Mouse (Mus musculus) midbrain, embryonic 12.5 days (tissue): ENCODE measurements around the gene Kdelr1. TPM values are rescaled to one million over a fixed set of nuclear protein-coding genes. Genes with fewer than 3 reads are reported as not detected.

Experiments
- ATAC-seq: fragments of 200-750 bp; cut with Nextera tagmentation; 2 replicates; pipeline ENCODE4 v1.8.0; 2017; ENCODE audit warnings: low read depth, moderate TSS enrichment, moderate library complexity; ENCODE audit not compliant: low FRiP score
- H3K27ac ChIP-seq: fragments of 300-500 bp; sonication (generic); replicated peaks from 2 replicates; pipeline ENCODE4 v1.5.1; 2016; ENCODE audit warnings: mild to moderate bottlenecking
- H3K27me3 ChIP-seq: fragments of 300-500 bp; sonication (generic); 2 replicates; pipeline ENCODE4 v1.6.1; 2016; ENCODE audit warnings: mild to moderate bottlenecking
- H3K36me3 ChIP-seq: fragments of 300-500 bp; sonication (generic); 2 replicates; pipeline ENCODE4 v1.6.1; 2016
- H3K4me1 ChIP-seq: fragments of 300-500 bp; sonication (generic); 2 replicates; pipeline ENCODE4 v1.6.1; 2016
- H3K4me2 ChIP-seq: fragments of 300-500 bp; sonication (generic); replicated peaks from 2 replicates; pipeline ENCODE4 v1.6.1; 2016; ENCODE audit warnings: mild to moderate bottlenecking, moderate library complexity
- H3K4me3 ChIP-seq: fragments of 300-500 bp; sonication (generic); 2 replicates; pipeline ENCODE4 v1.5.1; 2016; ENCODE audit warnings: mild to moderate bottlenecking
- H3K9ac ChIP-seq: fragments of 300-500 bp; sonication (generic); replicated peaks from 2 replicates; pipeline ENCODE4 v1.6.1; 2016; ENCODE audit warnings: mild to moderate bottlenecking, moderate library complexity
- H3K9me3 ChIP-seq: fragments of 300-500 bp; sonication (generic); 2 replicates; pipeline ENCODE4 v1.6.1; 2016; ENCODE audit warnings: mild to moderate bottlenecking
- WGBS: fragments of 180-500 bp; shearing (Covaris S2); methylation state at CpG from one replicate; pipeline ENCODE4 v1.1.7; 2016; 5-methylcytosine and 5-hydroxymethylcytosine counted together
- polyA plus RNA-seq: library from polyadenylated mRNA; unstranded; fragments of >200 nt; fragmentation: Nextera tagmentation; extraction: Ambion mirVana; gene quantifications from 2 replicates; pipeline ENCODE4 v1.2.1, GENCODE M21; 2016

Kdelr1 gene
- polyA plus RNA-seq, 1 experiment from 2014 or later: 54.6 TPM

DNA sequence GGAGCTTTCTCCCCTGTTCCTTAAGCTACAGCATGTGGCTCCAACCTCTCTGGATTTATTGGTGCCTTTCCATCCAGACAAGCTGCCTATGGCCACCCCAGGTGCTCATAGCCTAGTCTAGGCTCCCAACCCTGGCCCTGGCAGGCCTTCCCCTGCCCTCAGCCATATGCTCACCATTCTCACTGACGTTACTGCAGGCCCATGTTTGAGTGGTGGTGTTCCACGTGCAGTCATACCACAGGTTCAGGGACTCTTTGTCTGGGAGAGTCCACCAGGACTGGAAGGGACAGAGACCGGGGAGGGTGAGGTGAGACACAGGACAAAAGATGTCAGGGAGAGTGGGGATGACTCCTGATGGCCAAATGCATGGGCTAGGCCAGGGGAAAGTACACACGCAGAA is 47.2 kb downstream of the Kdelr1 start:
- H3K9ac ChIP-seq: no peak overlapping the region
- no peak for ATAC-seq
- no peak overlapping the region for H3K4me3 ChIP-seq
- peaks cover 13% of the 10 kb centered on the region for H3K27me3 ChIP-seq
- H3K4me2 ChIP-seq: no peak overlapping the region
- peaks cover 31% of the 10 kb centered on the region for H3K4me1 ChIP-seq
- no peaks in the 10 kb centered on the region for H3K36me3 ChIP-seq
- 85% methylated on average over 4 of the region's 4 CpGs for WGBS
- no peaks in the 10 kb centered on the region for H3K9me3 ChIP-seq
- no peak overlapping the region for H3K27ac ChIP-seq

DNA sequence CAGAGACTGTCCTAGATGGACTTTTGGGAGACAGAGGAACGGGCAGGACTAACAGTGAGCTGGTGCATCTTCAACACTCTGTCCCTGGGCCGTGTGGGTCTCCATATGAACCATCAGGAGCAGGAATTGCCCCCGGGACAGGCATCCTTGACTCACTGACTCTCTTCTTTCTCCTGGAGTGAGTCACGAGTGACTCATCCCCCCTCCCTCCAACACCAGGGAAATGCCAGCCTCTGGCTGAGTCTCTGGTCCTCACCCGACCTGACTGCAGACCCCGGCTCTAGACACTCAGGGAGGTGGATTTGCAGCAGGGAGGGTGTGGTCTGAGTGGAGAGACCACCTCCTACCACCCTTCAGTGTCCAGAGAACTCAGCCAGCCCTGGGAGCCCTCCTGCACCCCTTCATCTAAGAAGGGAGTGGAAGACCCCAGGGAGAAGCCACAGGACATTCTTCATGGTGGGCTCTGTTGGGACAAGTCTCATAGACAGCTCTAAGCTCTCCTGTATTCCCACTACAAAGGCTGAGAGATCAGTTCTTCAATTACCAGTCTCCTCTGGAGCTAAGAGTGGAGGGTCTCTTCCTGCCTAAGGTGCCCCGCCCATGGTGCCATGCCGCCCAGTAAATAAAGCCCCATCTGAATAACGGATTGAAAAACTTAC is 48.1 kb downstream of the Kdelr1 start:
- Histone ChIP-seq H3K4me1 (peaks cover 28% of the 10 kb centered on the region), H3K27ac (no peak overlapping the region), H3K9me3 (no peaks in the 10 kb centered on the region), H3K4me3 (0 out of 2 replicates have a peak overlapping the region, but pooled peaks have one; percentile 6), H3K27me3 (peaks cover 13% of the 10 kb centered on the region), H3K36me3 (no peaks in the 10 kb centered on the region), H3K9ac (peak overlapping the region; percentile 32; the same call in 1 of the 2 replicates), H3K4me2 (no peak overlapping the region)
- WGBS: 55% methylated on average over 9 of the region's 9 CpGs
- no peak for ATAC-seq

DNA sequence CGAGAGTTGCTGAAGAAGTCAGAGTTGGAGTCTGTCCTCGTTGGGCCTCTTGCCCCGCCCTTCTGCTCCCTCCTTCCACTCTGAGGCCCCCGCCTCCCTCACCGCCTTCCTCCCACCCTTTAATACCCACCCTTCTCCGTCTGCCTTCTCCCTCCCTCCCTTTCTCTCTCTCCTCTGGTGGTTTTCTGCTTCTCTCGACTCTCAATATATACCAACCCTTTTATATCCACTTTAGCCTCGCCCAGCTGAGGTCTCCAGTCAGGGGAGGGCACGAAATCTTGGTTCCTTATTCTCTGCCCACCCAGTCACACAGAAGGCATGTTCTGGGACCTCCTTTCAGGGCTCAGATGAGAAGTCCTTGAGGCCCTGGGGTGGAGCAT is 48.7 kb downstream of the Kdelr1 start, which contains the start of gene Emp3:
Gene Emp3, minus strand, starts transcription at position 163 of the 380 bp plus-strand sequence.
- H3K4me3 ChIP-seq: 0 out of 2 replicates have a peak within 1 kb of the TSS, but pooled peaks have one; percentile 6

DNA sequence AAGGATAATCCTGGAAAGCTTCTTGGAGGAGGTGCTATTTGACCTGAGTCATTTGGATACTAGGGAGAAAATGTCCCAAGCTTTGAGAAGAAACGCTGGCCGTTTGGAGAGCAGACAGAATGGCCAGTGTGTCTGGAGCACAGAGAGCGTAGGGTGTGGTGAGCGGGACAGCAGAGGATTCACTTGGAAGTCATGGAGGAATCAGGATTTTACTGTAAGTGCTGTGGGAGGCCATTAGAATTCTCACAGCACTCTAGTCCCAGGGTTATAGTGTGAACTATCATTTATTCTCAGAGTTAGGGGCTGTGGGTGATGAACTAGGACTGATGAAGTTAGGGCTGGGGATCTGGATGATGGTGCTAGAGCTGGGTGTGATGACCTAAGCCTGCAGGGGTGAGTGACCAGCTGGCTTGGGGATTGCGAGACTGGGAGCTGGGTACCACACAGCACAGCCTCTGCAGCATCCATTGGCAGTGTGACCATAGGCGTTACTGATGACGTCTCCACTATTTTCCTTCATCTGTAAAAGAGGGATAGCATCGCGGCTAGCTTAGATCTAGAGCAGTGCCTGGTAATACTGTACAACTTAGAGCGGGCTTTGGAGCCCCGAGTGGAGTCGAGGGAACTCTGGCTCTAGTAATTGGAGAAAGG is 49.5 kb downstream of the Kdelr1 start:
- 89% methylated on average over 12 of the region's 12 CpGs for WGBS

More for the DNA sequence above, 48.7 kb downstream of the Kdelr1 start, which contains the start of gene Emp3:
- Histone ChIP-seq H3K36me3 (no peaks in the 10 kb centered on the region), H3K27me3 (peaks cover 13% of the 10 kb centered on the region), H3K4me1 (peaks cover 23% of the 10 kb centered on the region), H3K4me2 (no peak within 1 kb of the TSS), H3K9ac (peak within 1 kb of the TSS; percentile 32; the same call in 1 of the 2 replicates), H3K27ac (no peak within 1 kb of the TSS), H3K9me3 (no peaks in the 10 kb centered on the region)
- WGBS: 69% methylated on average over 9 of the region's 9 CpGs
- ATAC-seq: no peak

DNA sequence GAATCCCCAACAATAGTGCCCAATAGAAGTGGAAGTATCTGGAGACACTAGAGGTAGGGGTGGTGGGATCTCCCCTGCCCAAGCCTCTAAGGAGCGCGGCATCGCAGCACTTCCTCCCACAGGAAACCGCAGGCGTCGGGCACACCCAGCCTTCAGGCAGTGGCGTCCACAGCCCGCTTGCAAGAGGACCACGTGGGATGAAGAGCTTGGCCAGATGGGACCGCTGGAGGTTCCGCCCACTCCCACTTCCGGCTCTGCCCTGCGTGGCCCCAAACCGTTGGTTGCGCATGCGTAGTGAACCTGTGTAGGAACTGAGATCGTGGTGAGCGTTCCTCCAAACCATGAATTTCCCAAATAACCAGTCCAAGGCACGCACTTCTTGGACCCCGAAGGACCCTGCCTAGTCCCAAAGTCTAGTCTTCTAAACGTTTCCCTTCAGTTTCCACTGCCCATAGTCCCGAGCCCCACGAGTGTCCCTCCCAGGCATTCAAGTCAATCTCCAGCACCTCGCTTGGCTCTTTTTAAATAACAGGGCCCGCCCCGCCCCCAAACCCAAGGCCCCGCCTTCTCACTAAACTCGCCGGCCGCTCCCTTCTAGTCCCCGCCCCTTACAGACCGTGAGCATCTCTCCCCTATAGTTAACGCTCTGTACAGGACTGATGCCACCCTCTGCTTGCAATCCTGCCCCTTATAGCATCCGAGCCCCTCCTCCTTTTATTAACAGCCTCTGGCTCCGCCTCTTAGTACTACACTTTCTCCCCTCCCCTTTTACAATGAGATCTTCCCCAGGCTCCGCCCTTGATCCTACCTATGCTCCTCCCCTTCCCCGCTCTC is 50.6 kb downstream of the Kdelr1 start:
- H3K27ac ChIP-seq: peak overlapping the region; percentile 73
- peak overlapping the region; percentile 48 for H3K4me3 ChIP-seq
- H3K9me3 ChIP-seq: no peaks in the 10 kb centered on the region
- ATAC-seq: peak; percentile 89
- H3K36me3 ChIP-seq: no peaks in the 10 kb centered on the region
- peak overlapping the region; percentile 63 for H3K4me2 ChIP-seq
- peaks cover 6% of the 10 kb centered on the region for H3K4me1 ChIP-seq
- peak overlapping the region; percentile 40; the same call in 1 of the 2 replicates for H3K9ac ChIP-seq
- H3K27me3 ChIP-seq: peaks cover 20% of the 10 kb centered on the region
- 2% methylated on average over 37 of the region's 37 CpGs for WGBS

More for the DNA sequence above, 49.5 kb downstream of the Kdelr1 start:
- Histone ChIP-seq H3K4me3 (no peak overlapping the region), H3K27ac (peak overlapping the region; percentile 73; the same call in 1 of the 2 replicates), H3K36me3 (no peaks in the 10 kb centered on the region), H3K4me1 (peaks cover 14% of the 10 kb centered on the region), H3K27me3 (peaks cover 13% of the 10 kb centered on the region), H3K4me2 (peak overlapping the region; percentile 63; the same call in 1 of the 2 replicates), H3K9ac (no peak overlapping the region), H3K9me3 (no peaks in the 10 kb centered on the region)
- no peak for ATAC-seq

DNA sequence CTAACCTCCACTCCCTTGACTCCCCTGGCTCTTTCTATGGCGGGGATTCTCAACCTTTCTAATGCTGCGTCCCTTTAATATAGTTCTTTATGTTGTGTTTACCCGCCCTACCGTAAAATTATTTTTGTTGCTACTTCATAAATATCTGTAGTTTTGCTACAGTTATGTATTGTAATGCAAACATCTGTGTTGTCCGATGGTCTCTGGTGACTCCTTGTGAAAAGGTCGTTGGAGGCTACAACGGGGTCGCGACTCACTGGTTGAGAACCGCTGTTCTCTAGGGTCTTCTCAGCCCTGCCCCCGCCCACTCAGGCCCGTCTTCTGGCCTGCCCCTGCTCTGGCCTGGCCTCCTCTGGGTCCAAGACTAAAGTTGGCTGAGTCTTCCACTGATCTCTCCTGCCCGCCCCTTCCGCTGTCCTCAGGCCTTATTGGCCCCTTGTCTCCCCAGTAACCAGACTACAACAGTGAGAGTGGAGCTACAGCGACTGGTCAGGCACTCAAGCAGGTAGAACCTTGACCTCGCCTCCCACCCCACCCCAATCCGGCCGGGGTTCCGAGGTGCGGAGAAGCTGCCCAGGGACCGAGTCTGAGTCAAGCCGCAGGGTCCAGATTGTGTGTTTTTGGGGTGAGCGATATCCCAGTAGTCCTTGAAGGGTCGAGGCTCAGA is 51.3 kb downstream of the Kdelr1 start, which contains the start of gene Ccdc114:
Gene Ccdc114, plus strand, starts transcription at position 311 of the 667 bp plus-strand sequence.
- ATAC-seq: peak; percentile 28
- H3K9ac ChIP-seq: peak within 1 kb of the TSS; percentile 40; the same call in 1 of the 2 replicates
- WGBS: 4% methylated on average over 24 of the region's 24 CpGs

DNA sequence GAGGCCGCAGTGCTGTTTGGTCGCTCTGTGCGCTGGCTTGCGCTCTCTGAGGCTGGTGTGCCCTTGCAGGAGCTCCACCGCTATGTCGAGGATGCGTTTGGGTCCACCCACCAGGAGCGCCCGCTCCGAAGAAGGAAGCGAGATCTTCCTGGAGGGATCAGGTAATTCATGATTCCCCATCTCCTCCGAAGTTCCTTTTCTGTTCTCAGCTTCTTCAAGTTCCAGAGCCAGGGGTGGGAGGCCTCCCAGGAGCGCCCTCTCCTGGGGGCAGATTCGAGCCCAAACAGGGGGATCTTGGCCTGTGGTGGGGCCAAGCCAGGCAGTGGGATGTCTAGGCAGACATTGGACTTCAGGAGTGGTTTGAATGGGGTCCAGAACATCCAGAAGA is 51.9 kb downstream of the Kdelr1 start:
- WGBS: 12% methylated on average over 14 of the region's 14 CpGs
- Histone ChIP-seq H3K9ac (no peak overlapping the region), H3K4me2 (peak overlapping the region; percentile 63), H3K9me3 (no peaks in the 10 kb centered on the region), H3K27me3 (peaks cover 27% of the 10 kb centered on the region), H3K4me1 (peaks cover 6% of the 10 kb centered on the region), H3K4me3 (peak overlapping the region; percentile 48; the same call in 1 of the 2 replicates), H3K27ac (no peak overlapping the region), H3K36me3 (no peaks in the 10 kb centered on the region)
- no peak for ATAC-seq

More for the DNA sequence above, 51.3 kb downstream of the Kdelr1 start, which contains the start of gene Ccdc114:
- H3K4me3 ChIP-seq: peak within 1 kb of the TSS; percentile 48
- peak within 1 kb of the TSS; percentile 73 for H3K27ac ChIP-seq
- H3K4me2 ChIP-seq: peak within 1 kb of the TSS; percentile 63
- no peaks in the 10 kb centered on the region for H3K9me3 ChIP-seq
- no peaks in the 10 kb centered on the region for H3K36me3 ChIP-seq
- peaks cover 23% of the 10 kb centered on the region for H3K27me3 ChIP-seq
- H3K4me1 ChIP-seq: peaks cover 6% of the 10 kb centered on the region

DNA sequence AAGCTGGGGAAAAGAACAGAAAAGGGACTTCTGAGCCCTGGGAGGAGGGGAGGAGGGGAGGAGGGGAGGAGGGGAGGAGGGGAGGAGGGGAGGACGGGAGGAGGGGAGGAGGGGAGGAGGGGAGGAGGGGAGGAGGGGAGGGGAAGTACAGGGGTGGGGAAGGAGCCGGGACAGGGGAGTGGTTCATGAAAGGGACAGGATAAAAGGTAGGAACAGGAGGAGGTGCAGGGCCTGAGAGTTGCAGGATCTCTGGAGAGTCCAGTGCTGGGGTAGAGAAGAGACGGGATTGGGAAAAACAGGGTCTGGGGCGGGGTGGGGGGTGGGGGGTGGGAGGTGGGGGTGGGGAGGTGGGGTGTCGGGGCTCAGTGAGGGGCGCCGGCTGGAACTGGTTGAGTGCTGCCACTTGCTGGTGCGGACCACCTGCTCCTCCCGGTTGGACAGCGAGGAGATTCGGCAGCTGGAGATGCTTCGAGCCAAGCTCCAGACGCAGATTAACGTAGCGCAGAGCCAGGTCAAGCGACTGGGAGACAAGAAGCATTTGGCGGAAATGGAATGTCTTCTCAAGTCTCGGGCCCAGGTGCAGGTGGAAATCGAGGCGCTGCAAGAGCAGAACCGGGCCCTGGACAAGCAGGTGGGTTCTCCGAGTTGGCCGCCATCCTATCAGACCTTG is 56.2 kb downstream of the Kdelr1 start:
- no peaks in the 10 kb centered on the region for H3K36me3 ChIP-seq
- H3K9ac ChIP-seq: no peak overlapping the region
- H3K4me1 ChIP-seq: no peaks in the 10 kb centered on the region
- H3K27me3 ChIP-seq: peaks cover 14% of the 10 kb centered on the region
- H3K4me3 ChIP-seq: no peak overlapping the region
- H3K4me2 ChIP-seq: peak overlapping the region; percentile 22
- 10% methylated on average over 17 of the region's 23 CpGs for WGBS
- peaks cover 5% of the 10 kb centered on the region; the same call in 1 of the 2 replicates for H3K9me3 ChIP-seq
- no peak overlapping the region for H3K27ac ChIP-seq
- ATAC-seq: no peak

DNA sequence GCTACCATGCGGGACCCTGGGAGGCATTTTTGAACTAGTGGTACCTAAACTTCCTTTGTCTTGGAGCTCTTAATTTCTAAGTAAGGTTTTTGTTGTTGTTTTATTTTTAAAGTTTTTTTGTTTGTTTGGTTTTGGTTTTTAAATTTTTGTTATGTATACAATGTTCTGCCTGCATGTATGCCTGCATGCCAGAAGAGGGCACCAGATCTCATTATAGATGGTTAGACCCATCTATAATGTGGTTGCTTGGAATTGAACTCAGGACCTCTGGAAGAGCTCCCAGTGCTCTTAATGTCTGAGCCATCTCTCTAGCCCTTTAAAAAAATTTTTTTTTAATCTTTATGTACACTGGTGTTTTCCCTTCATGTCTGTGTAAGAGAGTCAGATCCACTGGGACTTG is 57.1 kb downstream of the Kdelr1 start:
- Histone ChIP-seq H3K27me3 (peaks cover 14% of the 10 kb centered on the region), H3K4me1 (no peaks in the 10 kb centered on the region), H3K9ac (no peak overlapping the region), H3K9me3 (peaks cover 5% of the 10 kb centered on the region; the same call in 1 of the 2 replicates), H3K27ac (no peak overlapping the region), H3K36me3 (no peaks in the 10 kb centered on the region), H3K4me2 (no peak overlapping the region), H3K4me3 (no peak overlapping the region)
- 81% methylated on average over 1 of the region's 1 CpGs for WGBS
- no peak for ATAC-seq
